Mouse (Mus musculus) CH12.LX (cell line): ENCODE measurements around the gene Map1b.

ENCODE experiments used
- CTCF ChIP-seq, 2 experiments: IDR thresholded peaks in 1 of 2; conservative IDR thresholded peaks in 1 of 2; 2 replicates each; pipeline ENCODE4 v1.5.1; 2011 to 2012; ENCODE audit warnings: low read depth in 2 of 2, low read length in 2 of 2, improper control_type of control experiment in 1 of 2, inconsistent platforms in 1 of 2, mild to moderate bottlenecking in 1 of 2, moderate library complexity in 1 of 2
- EP300 ChIP-seq: IDR thresholded peaks from 2 replicates; pipeline ENCODE4 v1.6.1; 2011; ENCODE audit warnings: low read length, improper control_type of control experiment
- JUND ChIP-seq: conservative IDR thresholded peaks from 2 replicates; pipeline ENCODE4 v1.6.1; 2011; ENCODE audit warnings: low read depth, low read length, improper control_type of control experiment
- MYC ChIP-seq: IDR thresholded peaks from 2 replicates; pipeline ENCODE4 v1.6.1; 2011; ENCODE audit warnings: low read depth, mild to moderate bottlenecking, improper control_type of control experiment, low read length
- RCOR1 ChIP-seq: conservative IDR thresholded peaks from 2 replicates; pipeline ENCODE4 v1.6.1; 2012; ENCODE audit warnings: low read depth, mild to moderate bottlenecking, inconsistent platforms, low read length, improper control_type of control experiment
- USF2 ChIP-seq: conservative IDR thresholded peaks from 2 replicates; pipeline ENCODE4 v1.6.1; 2011; ENCODE audit warnings: low read depth, low read length, improper control_type of control experiment

DNA sequence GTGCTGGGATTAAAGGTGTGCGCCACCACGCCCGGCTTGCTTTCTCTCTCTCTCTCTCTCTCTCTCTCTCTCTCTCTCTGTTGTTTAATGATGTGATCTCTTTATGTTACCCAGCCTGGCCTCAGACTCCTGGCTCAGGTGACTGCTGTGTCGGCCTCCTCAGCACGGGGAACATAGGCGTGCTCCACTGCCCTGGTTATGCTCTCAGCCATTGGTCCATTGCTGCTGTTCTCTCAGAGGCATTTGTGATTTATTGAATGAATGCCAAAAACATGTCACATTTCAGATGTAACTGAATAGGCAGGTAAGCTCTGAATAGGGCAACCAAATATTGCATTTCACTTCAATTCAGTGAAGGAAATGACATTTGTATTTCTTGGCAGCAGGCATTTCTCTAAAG lies 130.4 kb downstream of the Map1b start:
- TF ChIP-seq MYC = no peak
- no peak for TF ChIP-seq RCOR1
- no peak for TF ChIP-seq EP300
- no peak for TF ChIP-seq CTCF (conservative IDR thresholded peaks at IDR 0.05 in 1 of 2, IDR thresholded peaks at IDR 0.05 in 1 of 2; ENCODE audit: low read depth in 2 of 2, low read length in 2 of 2)
- TF ChIP-seq JUND = no peak
- TF ChIP-seq USF2 = no peak
